Mouse (Mus musculus) ES-Bruce4 (cell line): ENCODE results near the gene Adcyap1.

Experiments
- CTCF ChIP-seq: IDR thresholded peaks from one replicate; pipeline ENCODE4 v1.8.1; 2011; ENCODE audit warnings: low read depth, low read length
- EP300 ChIP-seq: IDR thresholded peaks from 2 replicates; pipeline ENCODE4 v1.6.1; 2011; ENCODE audit warnings: low read depth, low read length; ENCODE audit not compliant: insufficient read depth
- POLR2A ChIP-seq: IDR thresholded peaks from one replicate; pipeline ENCODE4 v1.8.1; 2011; ENCODE audit warnings: low read length; ENCODE audit not compliant: insufficient read depth

DNA sequence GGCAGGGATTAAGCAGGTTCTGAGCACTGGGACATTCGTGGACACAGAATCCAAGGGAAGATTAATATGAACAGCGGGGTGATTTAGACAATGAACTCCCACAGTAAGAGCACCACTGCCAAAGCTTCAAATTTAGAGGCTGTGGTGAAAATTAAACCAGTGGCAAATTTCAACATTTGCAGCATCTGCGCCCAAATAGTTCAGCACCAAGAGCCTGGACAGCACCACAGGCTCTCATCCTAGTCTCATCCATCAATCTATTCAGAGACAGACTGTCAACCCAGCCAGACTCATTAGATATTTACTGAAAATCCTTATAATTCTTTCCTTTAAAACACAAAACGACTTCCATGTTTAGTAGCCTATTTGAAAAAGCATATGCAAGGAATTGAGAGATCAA is 604 bp upstream of the Adcyap1 start:
- TF ChIP-seq CTCF: no peak
- no peak for TF ChIP-seq EP300
- no peak for TF ChIP-seq POLR2A
